Mouse (Mus musculus): ENCODE results near the gene Rccd1.

GRCm38 (mm10) chr7:80261372-80261990, 62.8 kb downstream of the Rccd1 start:
- TF ChIP-seq CTCF (IDR thresholded peaks at IDR 0.05; ENCODE audit: low read depth): no peak
- TF ChIP-seq EP300 (IDR thresholded peaks at IDR 0.05; ENCODE audit: low read depth): no peak
